Mouse (Mus musculus) small intestine, adult 2 months (tissue): ENCODE measurements around the gene Rnf39. TPM values are rescaled to one million over a fixed set of nuclear protein-coding genes. Genes with fewer than 3 reads are reported as not detected.

Experiments
- H3K27ac ChIP-seq: fragments of 200-500 bp; 2 replicates; pipeline ENCODE4 v1.5.1; 2012; ENCODE audit warnings: low read depth, low read length, control low read depth, inconsistent platforms; ENCODE audit not compliant: insufficient read depth
- H3K27me3 ChIP-seq: fragments of 200-500 bp; 2 replicates; pipeline ENCODE4 v1.6.1; 2012; ENCODE audit warnings: mild to moderate bottlenecking, moderate library complexity, low read length, inconsistent platforms; ENCODE audit not compliant: control insufficient read depth, insufficient read depth
- H3K36me3 ChIP-seq: fragments of 200-500 bp; 2 replicates; pipeline ENCODE4 v1.6.1; 2012; ENCODE audit warnings: mild to moderate bottlenecking, low read length, control low read depth, inconsistent platforms; ENCODE audit not compliant: control insufficient read depth, insufficient read depth
- H3K4me1 ChIP-seq: fragments of 200-500 bp; 2 replicates; pipeline ENCODE4 v1.6.1; 2012; ENCODE audit warnings: low read length, inconsistent platforms, mixed read lengths; ENCODE audit not compliant: control insufficient read depth, insufficient read depth, insufficient read length
- H3K4me3 ChIP-seq: fragments of 200-500 bp; 2 replicates; pipeline ENCODE4 v1.5.1; 2012; ENCODE audit warnings: low read depth, mild to moderate bottlenecking, control low read depth, inconsistent platforms, low read length, moderate library complexity
- CTCF ChIP-seq: fragments of 200-500 bp; IDR thresholded peaks from 2 replicates; pipeline ENCODE4 v1.5.1; 2012; ENCODE audit warnings: low read depth, mild to moderate bottlenecking, control low read depth, inconsistent platforms, low read length, moderate library complexity, mixed read lengths; ENCODE audit not compliant: insufficient replicate concordance, insufficient read length; ENCODE audit errors: extremely low read depth
- POLR2A ChIP-seq: fragments of 200-500 bp; IDR thresholded peaks from 2 replicates; pipeline ENCODE4 v1.6.1; 2012; ENCODE audit warnings: low read depth, mild to moderate bottlenecking, control low read depth, inconsistent platforms, low read length, moderate library complexity
- WGBS: fragments of 180-500 bp; shearing (Covaris S2); methylation state at CpG from one replicate; pipeline ENCODE4 v1.1.7; 2018; 5-methylcytosine and 5-hydroxymethylcytosine counted together
- polyA plus RNA-seq: library from polyadenylated mRNA; depleted of rRNA; stranded (reverse); fragments of >200 nt; gene quantifications from 2 replicates; pipeline ENCODE4 v1.2.3, GENCODE M21; 2012; rRNA removed

The Rnf39 gene
- polyA plus RNA-seq, 1 experiment, result 16.0 TPM

- no peak for TF ChIP-seq POLR2A
- no peak for TF ChIP-seq CTCF
- Histone ChIP-seq H3K4me3 (no peak overlapping the region), H3K4me1 (no peaks in the 10 kb centered on the region), H3K27me3 (no peaks in the 10 kb centered on the region), H3K36me3 (no peaks in the 10 kb centered on the region), H3K27ac (no peak overlapping the region)
- WGBS, result 78% methylated on average over 2 of the region's 2 CpGs
Measured at GRCm38 (mm10) chr17:36994528-36994927, 51.8 kb downstream of the Rnf39 start.

DNA sequence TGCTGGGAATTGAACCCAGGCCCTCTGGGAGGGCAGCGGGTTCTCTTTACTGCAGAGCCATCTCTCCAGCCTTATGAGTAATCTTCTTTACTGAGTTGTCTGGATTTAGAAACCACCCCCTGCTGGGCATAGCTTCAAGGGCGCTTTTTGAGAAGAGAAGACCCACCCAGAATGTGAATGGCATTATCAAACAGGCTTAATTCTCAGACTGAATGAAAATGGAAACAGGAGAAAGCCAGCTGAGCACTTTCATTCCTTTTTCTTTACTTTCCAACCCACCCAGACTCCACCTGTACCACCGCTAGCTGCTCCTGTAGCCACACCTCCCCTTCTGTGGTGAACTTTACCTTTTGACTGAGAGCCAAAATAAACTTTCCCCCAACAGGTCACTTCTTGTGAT is 52.7 kb downstream of the Rnf39 start:
- no peaks in the 10 kb centered on the region for H3K27me3 ChIP-seq
- H3K4me3 ChIP-seq, result no peak overlapping the region
- WGBS, result 37% methylated on average over 3 of the region's 3 CpGs
- TF ChIP-seq CTCF (no peak), POLR2A (no peak)
- H3K27ac ChIP-seq, result no peak overlapping the region
- H3K36me3 ChIP-seq, result no peaks in the 10 kb centered on the region
- no peaks in the 10 kb centered on the region for H3K4me1 ChIP-seq

GRCm38 (mm10) chr17:36997033-36997735 is 54.5 kb downstream of the Rnf39 start:
- 17% methylated on average over 7 of the region's 7 CpGs for WGBS

More at GRCm38 (mm10) chr17:36997033-36997735, 54.5 kb downstream of the Rnf39 start:
- no peaks in the 10 kb centered on the region for H3K4me1 ChIP-seq
- no peaks in the 10 kb centered on the region for H3K36me3 ChIP-seq
- H3K4me3 ChIP-seq, result no peak overlapping the region
- TF ChIP-seq CTCF (peak; percentile 86; the same call in 1 of the 2 replicates), POLR2A (no peak)
- no peaks in the 10 kb centered on the region for H3K27me3 ChIP-seq
- no peak overlapping the region for H3K27ac ChIP-seq

Other genes with a start within 250 kb of the Rnf39 start
- not detected in 2 replicates for gene H2-M10.5, start 170.0 kb upstream of the Rnf39 start, polyA plus RNA-seq
- gene H2-M10.6, start 130.7 kb upstream of the Rnf39 start, polyA plus RNA-seq, result not detected in 2 replicates
- 15.5 and 37.3 TPM in 2 replicates for gene Trim26, start 105.8 kb upstream of the Rnf39 start, polyA plus RNA-seq
- 25.0 and 39.3 TPM in 2 replicates for gene Trim15, start 75.7 kb upstream of the Rnf39 start, polyA plus RNA-seq
- gene Trim10, start 73.3 kb upstream of the Rnf39 start, polyA plus RNA-seq, result 0.09 TPM in 1 of 2 replicates, not detected in the other
- 23.2 and 42.3 TPM in 2 replicates for gene Trim40, start 52.8 kb upstream of the Rnf39 start, polyA plus RNA-seq
- gene Trim31, start 44.8 kb upstream of the Rnf39 start, polyA plus RNA-seq, result 31.8 and 57.0 TPM in 2 replicates
- gene Ppp1r11, start 8.8 kb downstream of the Rnf39 start, polyA plus RNA-seq, result 16.7 and 31.1 TPM in 2 replicates
- 14.3 and 23.8 TPM in 2 replicates for gene Znrd1, start 15.6 kb downstream of the Rnf39 start, polyA plus RNA-seq
- gene Znrd1as, start 15.7 kb downstream of the Rnf39 start, polyA plus RNA-seq, result 0.18 and 0.25 TPM in 2 replicates
- not detected in 2 replicates for gene 2410137M14Rik, start 38.3 kb downstream of the Rnf39 start, polyA plus RNA-seq
- gene H2-M5, start 46.6 kb downstream of the Rnf39 start, polyA plus RNA-seq, result 0.09 TPM in 1 of 2 replicates, not detected in the other
- gene Zfp57, start 58.2 kb downstream of the Rnf39 start, polyA plus RNA-seq, result 0.70 and 0.84 TPM in 2 replicates
- gene Mog, start 80.5 kb downstream of the Rnf39 start, polyA plus RNA-seq, result not detected in 2 replicates
- 7.3 and 14.5 TPM in 2 replicates for gene Gabbr1, start 103.0 kb downstream of the Rnf39 start, polyA plus RNA-seq
- gene Olfr90, start 145.6 kb downstream of the Rnf39 start, polyA plus RNA-seq, result not detected in 2 replicates
- not detected in 2 replicates for gene Olfr91, start 155.4 kb downstream of the Rnf39 start, polyA plus RNA-seq
- not detected in 2 replicates for gene Olfr92, start 177.2 kb downstream of the Rnf39 start, polyA plus RNA-seq
- not detected in 2 replicates for gene Olfr93, start 218.6 kb downstream of the Rnf39 start, polyA plus RNA-seq